Mouse (Mus musculus): ENCODE data around the gene Camta1. TPM values are rescaled to one million over a fixed set of nuclear protein-coding genes. Genes with fewer than 3 reads are reported as not detected.

Gene Camta1
- polyA plus RNA-seq, 1 experiment from 2014 or later: 140 TPM

- Histone ChIP-seq H3K27me3 (ENCODE audit: control insufficient read depth, insufficient read depth, low read length) (no peaks in the 10 kb centered on the region), H3K4me2 (ENCODE audit: low read depth, low read length, severe bottlenecking) (no peak overlapping the region), H3K9ac (ENCODE audit: low read length) (no peak overlapping the region), H3K4me3 (ENCODE audit: low read depth, low read length) (no peak overlapping the region), H3K36me3 (ENCODE audit: control insufficient read depth, insufficient read depth, low read length) (no peaks in the 10 kb centered on the region), H3K4me1 (replicated peaks; ENCODE audit: control insufficient read depth, insufficient read depth, low read length) (peaks cover 3% of the 10 kb centered on the region; the same call in 1 of the 2 replicates), H3K27ac (ENCODE audit: low read depth, low read length) (no peak overlapping the region), H3K9me3 (ENCODE audit: control insufficient read depth, low read length) (no peaks in the 10 kb centered on the region)
- WGBS: 77% methylated on average over 12 of the region's 12 CpGs
- DNase-seq (ENCODE audit: low spot score) (no peak), ATAC-seq (replicated peaks; ENCODE audit: low FRiP score) (no peak)
Observed at GRCm38 (mm10) chr4:151372855-151373566, 488.7 kb downstream of the Camta1 start.

GRCm38 (mm10) chr4:151366941-151367545, 494.6 kb downstream of the Camta1 start:
- H3K9me3 ChIP-seq (ENCODE audit: control insufficient read depth, low read length): no peaks in the 10 kb centered on the region
- WGBS: 67% methylated on average over 14 of the region's 14 CpGs
- H3K27ac ChIP-seq (ENCODE audit: low read depth, low read length): no peak overlapping the region
- no peaks in the 10 kb centered on the region for H3K4me1 ChIP-seq (replicated peaks; ENCODE audit: control insufficient read depth, insufficient read depth, low read length)
- DNase-seq (ENCODE audit: low spot score) (no peak), ATAC-seq (replicated peaks; ENCODE audit: low FRiP score) (no peak)
- no peak overlapping the region for H3K4me3 ChIP-seq (ENCODE audit: low read depth, low read length)
- no peaks in the 10 kb centered on the region for H3K27me3 ChIP-seq (ENCODE audit: control insufficient read depth, insufficient read depth, low read length)
- no peak overlapping the region for H3K4me2 ChIP-seq (ENCODE audit: low read depth, low read length, severe bottlenecking)
- no peaks in the 10 kb centered on the region for H3K36me3 ChIP-seq (ENCODE audit: control insufficient read depth, insufficient read depth, low read length)
- H3K9ac ChIP-seq (ENCODE audit: low read length): no peak overlapping the region

GRCm38 (mm10) chr4:151360976-151361673, 500.6 kb downstream of the Camta1 start:
- no peak overlapping the region for H3K27ac ChIP-seq (ENCODE audit: low read depth, low read length)

GRCm38 (mm10) chr4:151355505-151355904, 506.2 kb downstream of the Camta1 start:
- H3K4me1 ChIP-seq (replicated peaks; ENCODE audit: control insufficient read depth, insufficient read depth, low read length): peaks cover 2% of the 10 kb centered on the region; the same call in 1 of the 2 replicates
- no peaks in the 10 kb centered on the region for H3K9me3 ChIP-seq (ENCODE audit: control insufficient read depth, low read length)
- no peak overlapping the region for H3K4me3 ChIP-seq (ENCODE audit: low read depth, low read length)
- WGBS: 73% methylated on average over 12 of the region's 12 CpGs
- H3K36me3 ChIP-seq (ENCODE audit: control insufficient read depth, insufficient read depth, low read length): no peaks in the 10 kb centered on the region
- no peak for DNase-seq (ENCODE audit: low spot score)
- no peak overlapping the region for H3K9ac ChIP-seq (ENCODE audit: low read length)
- no peak overlapping the region for H3K4me2 ChIP-seq (ENCODE audit: low read depth, low read length, severe bottlenecking)
- no peak overlapping the region for H3K27ac ChIP-seq (ENCODE audit: low read depth, low read length)
- H3K27me3 ChIP-seq (ENCODE audit: control insufficient read depth, insufficient read depth, low read length): no peaks in the 10 kb centered on the region
- ATAC-seq (replicated peaks; ENCODE audit: low FRiP score): no peak

More at GRCm38 (mm10) chr4:151360976-151361673, 500.6 kb downstream of the Camta1 start:
- DNase-seq (ENCODE audit: low spot score) (no peak), ATAC-seq (replicated peaks; ENCODE audit: low FRiP score) (no peak)
- Histone ChIP-seq H3K27me3 (ENCODE audit: control insufficient read depth, insufficient read depth, low read length) (no peaks in the 10 kb centered on the region), H3K4me1 (replicated peaks; ENCODE audit: control insufficient read depth, insufficient read depth, low read length) (no peaks in the 10 kb centered on the region), H3K9ac (ENCODE audit: low read length) (no peak overlapping the region), H3K36me3 (ENCODE audit: control insufficient read depth, insufficient read depth, low read length) (no peaks in the 10 kb centered on the region), H3K4me3 (ENCODE audit: low read depth, low read length) (no peak overlapping the region), H3K4me2 (ENCODE audit: low read depth, low read length, severe bottlenecking) (no peak overlapping the region), H3K9me3 (ENCODE audit: control insufficient read depth, low read length) (no peaks in the 10 kb centered on the region)
- 68% methylated on average over 20 of the region's 20 CpGs for WGBS

GRCm38 (mm10) chr4:151352791-151353190, 508.9 kb downstream of the Camta1 start:
- H3K9ac ChIP-seq (ENCODE audit: low read length): no peak overlapping the region
- H3K27me3 ChIP-seq (ENCODE audit: control insufficient read depth, insufficient read depth, low read length): no peaks in the 10 kb centered on the region
- WGBS: 76% methylated on average over 2 of the region's 2 CpGs
- H3K4me1 ChIP-seq (replicated peaks; ENCODE audit: control insufficient read depth, insufficient read depth, low read length): peaks cover 2% of the 10 kb centered on the region; the same call in 1 of the 2 replicates
- no peaks in the 10 kb centered on the region for H3K36me3 ChIP-seq (ENCODE audit: control insufficient read depth, insufficient read depth, low read length)
- H3K9me3 ChIP-seq (ENCODE audit: control insufficient read depth, low read length): no peaks in the 10 kb centered on the region
- H3K4me2 ChIP-seq (ENCODE audit: low read depth, low read length, severe bottlenecking): no peak overlapping the region
- no peak overlapping the region for H3K4me3 ChIP-seq (ENCODE audit: low read depth, low read length)
- no peak overlapping the region for H3K27ac ChIP-seq (ENCODE audit: low read depth, low read length)
- ATAC-seq (replicated peaks; ENCODE audit: low FRiP score) (no peak), DNase-seq (ENCODE audit: low spot score) (no peak)

GRCm38 (mm10) chr4:151352249-151352648, 509.4 kb downstream of the Camta1 start:
- H3K27me3 ChIP-seq (ENCODE audit: control insufficient read depth, insufficient read depth, low read length): no peaks in the 10 kb centered on the region
- DNase-seq (ENCODE audit: low spot score) (no peak), ATAC-seq (replicated peaks; ENCODE audit: low FRiP score) (no peak)
- no peak overlapping the region for H3K9ac ChIP-seq (ENCODE audit: low read length)
- H3K4me1 ChIP-seq (replicated peaks; ENCODE audit: control insufficient read depth, insufficient read depth, low read length): peaks cover 2% of the 10 kb centered on the region; the same call in 1 of the 2 replicates
- H3K27ac ChIP-seq (ENCODE audit: low read depth, low read length): no peak overlapping the region
- H3K4me3 ChIP-seq (ENCODE audit: low read depth, low read length): no peak overlapping the region
- H3K4me2 ChIP-seq (ENCODE audit: low read depth, low read length, severe bottlenecking): no peak overlapping the region
- H3K36me3 ChIP-seq (ENCODE audit: control insufficient read depth, insufficient read depth, low read length): no peaks in the 10 kb centered on the region
- H3K9me3 ChIP-seq (ENCODE audit: control insufficient read depth, low read length): no peaks in the 10 kb centered on the region
- 85% methylated on average over 4 of the region's 4 CpGs for WGBS

GRCm38 (mm10) chr4:151351757-151352156, 509.9 kb downstream of the Camta1 start:
- ATAC-seq (replicated peaks; ENCODE audit: low FRiP score) (no peak), DNase-seq (ENCODE audit: low spot score) (no peak)
- no peak overlapping the region for H3K4me2 ChIP-seq (ENCODE audit: low read depth, low read length, severe bottlenecking)
- no peak overlapping the region for H3K27ac ChIP-seq (ENCODE audit: low read depth, low read length)
- H3K9ac ChIP-seq (ENCODE audit: low read length): no peak overlapping the region
- no peaks in the 10 kb centered on the region for H3K27me3 ChIP-seq (ENCODE audit: control insufficient read depth, insufficient read depth, low read length)
- no peak overlapping the region for H3K4me3 ChIP-seq (ENCODE audit: low read depth, low read length)
- 68% methylated on average over 12 of the region's 12 CpGs for WGBS
- H3K4me1 ChIP-seq (replicated peaks; ENCODE audit: control insufficient read depth, insufficient read depth, low read length): peaks cover 2% of the 10 kb centered on the region; the same call in 1 of the 2 replicates
- H3K36me3 ChIP-seq (ENCODE audit: control insufficient read depth, insufficient read depth, low read length): no peaks in the 10 kb centered on the region
- no peaks in the 10 kb centered on the region for H3K9me3 ChIP-seq (ENCODE audit: control insufficient read depth, low read length)

- no peak for ATAC-seq (replicated peaks; ENCODE audit: low FRiP score)
- H3K27ac ChIP-seq (ENCODE audit: low read depth, low read length): no peak overlapping the region
Observed at GRCm38 (mm10) chr4:151347620-151348019, 514.1 kb downstream of the Camta1 start.

More at GRCm38 (mm10) chr4:151347620-151348019, 514.1 kb downstream of the Camta1 start:
- no peaks in the 10 kb centered on the region for H3K27me3 ChIP-seq (ENCODE audit: control insufficient read depth, insufficient read depth, low read length)
- H3K4me3 ChIP-seq (ENCODE audit: low read depth, low read length): no peak overlapping the region
- H3K36me3 ChIP-seq (ENCODE audit: control insufficient read depth, insufficient read depth, low read length): no peaks in the 10 kb centered on the region
- no peak overlapping the region for H3K4me2 ChIP-seq (ENCODE audit: low read depth, low read length, severe bottlenecking)
- DNase-seq (ENCODE audit: low spot score): no peak
- no peaks in the 10 kb centered on the region for H3K9me3 ChIP-seq (ENCODE audit: control insufficient read depth, low read length)
- no peak overlapping the region for H3K9ac ChIP-seq (ENCODE audit: low read length)
- H3K4me1 ChIP-seq (replicated peaks; ENCODE audit: control insufficient read depth, insufficient read depth, low read length): no peaks in the 10 kb centered on the region
- WGBS: 96% methylated on average over 6 of the region's 6 CpGs

Measured in forebrain, embryonic 11.5 days (tissue).